In the genomic region with DNA sequence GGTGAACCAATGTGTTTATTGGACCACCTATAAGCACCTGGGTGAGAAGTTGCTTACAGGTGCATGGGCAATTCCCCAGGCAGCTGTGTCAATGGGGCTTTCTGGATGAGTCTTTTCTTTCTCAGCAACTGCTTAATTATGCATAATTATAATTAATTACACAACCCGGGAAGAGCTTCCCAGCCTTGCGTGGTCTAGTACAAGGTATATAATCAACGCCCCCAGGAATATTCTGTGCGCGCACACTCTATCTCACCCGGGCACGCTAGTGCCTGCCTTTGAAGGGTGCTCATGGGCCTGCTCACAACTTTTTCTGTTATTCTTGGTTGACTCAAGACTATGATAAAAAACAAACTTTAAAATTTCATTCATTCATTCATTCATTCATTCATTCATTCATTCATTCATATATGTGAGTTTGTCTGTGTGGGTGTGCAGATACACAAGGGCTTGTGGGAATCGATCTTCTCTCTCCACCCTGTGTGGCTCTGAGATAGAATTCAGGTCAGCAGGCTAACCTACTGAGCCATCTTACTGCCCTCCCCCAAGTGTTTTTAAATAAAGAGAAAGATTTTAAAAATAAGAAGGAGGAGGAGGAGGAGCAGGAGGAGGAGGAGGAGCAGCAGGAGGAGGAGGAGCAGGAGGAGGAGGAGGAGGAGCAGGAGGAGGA, we compare ENCODE assay signal across 12 mouse cellular contexts.
DNase-seq lines count a peak whose midpoint lies in the region; ATAC-seq lines count a peak whose summit lies in the region.
"Had no signal": no experiment of that assay in that cellular context is flagged by ENCODE, and none has a peak within 500 bp of the region (broad histone marks: within the 10 kb centered on the region; RNA-seq: fewer than 3 reads in every experiment).

No protein-coding gene starts in this region.

- no peak overlapping the region for H3K9ac ChIP-seq in forebrain, embryonic 12.5 days
- no peak overlapping the region for H3K9ac ChIP-seq in hindbrain, embryonic 15.5 days
- H3K9ac ChIP-seq: liver, embryonic 15.5 days; stomach, embryonic 15.5 days had no signal

- DNase-seq in retina, postnatal 1 day = peak; percentile 69
- no peak for DNase-seq in retina, embryonic 14.5 days (ENCODE audit: low spot score)
- no peak for DNase-seq in gastrocnemius, postnatal 25 days
- no peak for DNase-seq in gastrocnemius, postnatal 10 days
- DNase-seq in cerebellum, postnatal 36 days = no peak

- H3K9me3 ChIP-seq in forebrain, embryonic 12.5 days = no peaks in the 10 kb centered on the region
- H3K9me3 ChIP-seq in hindbrain, embryonic 15.5 days = no peaks in the 10 kb centered on the region
- H3K9me3 ChIP-seq: liver, embryonic 15.5 days; stomach, embryonic 15.5 days had no signal

- peaks cover 23% of the 10 kb centered on the region for H3K4me1 ChIP-seq in forebrain, embryonic 12.5 days
- peaks cover 18% of the 10 kb centered on the region for H3K4me1 ChIP-seq in hindbrain, embryonic 15.5 days (replicated peaks)
- H3K4me1 ChIP-seq: liver, embryonic 15.5 days; stomach, embryonic 15.5 days had no signal

- H3K27me3 ChIP-seq in forebrain, embryonic 12.5 days = no peaks in the 10 kb centered on the region
- H3K27me3 ChIP-seq in hindbrain, embryonic 15.5 days = no peaks in the 10 kb centered on the region
- H3K27me3 ChIP-seq: CH12.LX; stomach, embryonic 15.5 days had no signal

- H3K36me3 ChIP-seq in forebrain, embryonic 12.5 days (replicated peaks) = no peaks in the 10 kb centered on the region
- no peaks in the 10 kb centered on the region for H3K36me3 ChIP-seq in hindbrain, embryonic 15.5 days
- H3K36me3 ChIP-seq: liver, embryonic 15.5 days; stomach, embryonic 15.5 days had no signal

- no peak overlapping the region for H3K4me2 ChIP-seq in forebrain, embryonic 12.5 days
- no peak overlapping the region for H3K4me2 ChIP-seq in hindbrain, embryonic 15.5 days
- H3K4me2 ChIP-seq: liver, embryonic 15.5 days; stomach, embryonic 15.5 days had no signal

- peak overlapping the region; percentile 81; the same call in 1 of the 2 replicates for H3K27ac ChIP-seq in forebrain, embryonic 12.5 days
- peak overlapping the region; percentile 59 for H3K27ac ChIP-seq in hindbrain, embryonic 15.5 days (replicated peaks)
- H3K27ac ChIP-seq: heart, adult 2 months; liver, embryonic 15.5 days; stomach, embryonic 15.5 days had no signal

- H3K4me3 ChIP-seq in forebrain, embryonic 12.5 days (replicated peaks) = no peak overlapping the region
- no peak overlapping the region for H3K4me3 ChIP-seq in hindbrain, embryonic 15.5 days
- H3K4me3 ChIP-seq: heart, adult 2 months; liver, embryonic 15.5 days; stomach, embryonic 15.5 days had no signal

- 73% methylated on average over 8 of the region's 8 CpGs for WGBS in forebrain, embryonic 12.5 days
- 65% methylated on average over 8 of the region's 8 CpGs for WGBS in hindbrain, embryonic 15.5 days

- ATAC-seq in forebrain, embryonic 12.5 days (ENCODE audit: low FRiP score) = peak; percentile 67
- no peak; the same call in 1 of the 2 replicates for ATAC-seq in hindbrain, embryonic 15.5 days (ENCODE audit: low FRiP score, low read depth)
- ATAC-seq: intestine, postnatal 0 days had no signal
